Mouse (Mus musculus) forebrain, embryonic 14.5 days (tissue): ENCODE results near the gene Eml6. TPM values are rescaled to one million over a fixed set of nuclear protein-coding genes. Genes with fewer than 3 reads are reported as not detected.

ENCODE experiments used
- polyA plus RNA-seq: library from polyadenylated mRNA; unstranded; fragments of >200 nt; fragmentation: Nextera tagmentation; extraction: Ambion mirVana; gene quantifications from 2 replicates; pipeline ENCODE4 v1.2.1, GENCODE M21; 2014

Gene Eml6
- polyA plus RNA-seq, 1 experiment from 2014 or later, result 2.0 TPM

Other genes starting within 250 kb of the Eml6 start
- gene 4931440F15Rik, start 200.4 kb downstream of the Eml6 start, polyA plus RNA-seq, result 0.11 and 0.15 TPM in 2 replicates
- 101 and 114 TPM in 2 replicates for gene Sptbn1, start 242.1 kb upstream of the Eml6 start, polyA plus RNA-seq